Mouse (Mus musculus) MEL (cell line): ENCODE measurements around the gene Gm44805. TPM values are rescaled to one million over a fixed set of nuclear protein-coding genes. Genes with fewer than 3 reads are reported as not detected.

Experiments used
- DNase-seq: peaks from one replicate; pipeline ENCODE4 v3.0.0; 2011; ENCODE audit warnings: low read depth, low spot score
- H3K27ac ChIP-seq: 2 replicates; pipeline ENCODE4 v1.5.1; 2012; ENCODE audit warnings: low read depth, mild to moderate bottlenecking, control low read depth, low read length, moderate library complexity; ENCODE audit not compliant: control insufficient read depth
- H3K27me3 ChIP-seq, 2 experiments: fragments of 150-350 bp in 1 of 2; sonication (generic) in 1 of 2; 2 replicates each; pipeline ENCODE4 v1.6.1; 2012; ENCODE audit warnings: low read length in 2 of 2, mild to moderate bottlenecking in 2 of 2, improper control_type of control experiment in 1 of 2, moderate library complexity in 1 of 2; ENCODE audit not compliant: insufficient read depth in 2 of 2, control insufficient read depth in 1 of 2
- H3K36me3 ChIP-seq, 2 experiments: 2 replicates each; pipeline ENCODE4 v1.6.1; 2012 to 2014; ENCODE audit warnings: low read length in 2 of 2, improper control_type of control experiment in 1 of 2, inconsistent platforms in 1 of 2, mild to moderate bottlenecking in 1 of 2; ENCODE audit not compliant: insufficient read depth in 2 of 2, control insufficient read depth in 1 of 2
- H3K4me1 ChIP-seq, 2 experiments: fragments of 150-350 bp in 1 of 2; sonication (generic) in 1 of 2; 2 replicates each; pipeline ENCODE4 v1.6.1; 2012; ENCODE audit warnings: low read length in 2 of 2, improper control_type of control experiment in 1 of 2, mild to moderate bottlenecking in 1 of 2; ENCODE audit not compliant: insufficient read depth in 2 of 2, control insufficient read depth in 1 of 2
- H3K4me3 ChIP-seq, 2 experiments: fragments of 150-350 bp in 1 of 2; sonication (generic) in 1 of 2; 2 replicates each; pipeline ENCODE4 v1.5.1; 2012; ENCODE audit warnings: low read depth in 2 of 2, low read length in 2 of 2, mild to moderate bottlenecking in 2 of 2, moderate library complexity in 2 of 2, control low read depth in 1 of 2, improper control_type of control experiment in 1 of 2; ENCODE audit not compliant: control insufficient read depth in 1 of 2, insufficient read depth in 1 of 2
- H3K79me2 ChIP-seq: 2 replicates; pipeline ENCODE4 v1.6.1; 2012; ENCODE audit warnings: mild to moderate bottlenecking, low read length, moderate library complexity; ENCODE audit not compliant: control insufficient read depth, poor library complexity, insufficient read depth
- H3K9ac ChIP-seq: 2 replicates; pipeline ENCODE4 v1.6.1; 2012; ENCODE audit warnings: low read depth, mild to moderate bottlenecking, control low read depth, low read length, moderate library complexity; ENCODE audit not compliant: control insufficient read depth, poor library complexity, severe bottlenecking
- H3K9me3 ChIP-seq: fragments of 150-350 bp; sonication (generic); replicated peaks from 2 replicates; pipeline ENCODE4 v1.6.1; 2012; ENCODE audit warnings: mild to moderate bottlenecking, low read length, improper control_type of control experiment, moderate library complexity; ENCODE audit not compliant: insufficient read depth
- CHD1 ChIP-seq: IDR thresholded peaks from 2 replicates; pipeline ENCODE4 v1.6.1; 2012; ENCODE audit warnings: low read depth, mild to moderate bottlenecking, inconsistent platforms, low read length, improper control_type of control experiment
- CHD2 ChIP-seq: IDR thresholded peaks from 2 replicates; pipeline ENCODE4 v1.6.1; 2011; ENCODE audit warnings: low read length, improper control_type of control experiment
- CTCF ChIP-seq, 3 experiments: IDR thresholded peaks in 2 of 3; conservative IDR thresholded peaks in 1 of 3; 2 replicates each; pipeline ENCODE4 v1.5.1; 2011 to 2012; ENCODE audit warnings: low read length in 3 of 3, low read depth in 2 of 3, mild to moderate bottlenecking in 2 of 3, improper control_type of control experiment in 1 of 3, inconsistent platforms in 1 of 3, mixed read lengths in 1 of 3, moderate library complexity in 1 of 3; ENCODE audit not compliant: control insufficient read depth in 1 of 3, insufficient read depth in 1 of 3, poor library complexity in 1 of 3, severe bottlenecking in 1 of 3
- E2F4 ChIP-seq: IDR thresholded peaks from 2 replicates; pipeline ENCODE4 v1.6.1; 2011; ENCODE audit warnings: low read depth, low read length, improper control_type of control experiment, borderline replicate concordance
- EP300 ChIP-seq, 2 experiments: IDR thresholded peaks; 2 replicates each; pipeline ENCODE4 v1.6.1; 2011; ENCODE audit warnings: improper control_type of control experiment in 2 of 2, low read length in 2 of 2, low read depth in 1 of 2, mild to moderate bottlenecking in 1 of 2
- HCFC1 ChIP-seq: IDR thresholded peaks from 2 replicates; pipeline ENCODE4 v1.6.1; 2012; ENCODE audit warnings: low read depth, mild to moderate bottlenecking, inconsistent platforms, low read length, improper control_type of control experiment, moderate library complexity
- KAT2A ChIP-seq: conservative IDR thresholded peaks from 2 replicates; pipeline ENCODE4 v1.6.1; 2012; ENCODE audit warnings: low read depth, low read length, improper control_type of control experiment, inconsistent platforms
- MAFK ChIP-seq: IDR thresholded peaks from 2 replicates; pipeline ENCODE4 v1.6.1; 2011; ENCODE audit warnings: low read depth, mild to moderate bottlenecking, low read length, improper control_type of control experiment, borderline replicate concordance
- MAZ ChIP-seq: IDR thresholded peaks from 2 replicates; pipeline ENCODE4 v1.6.1; 2012; ENCODE audit warnings: low read depth, mild to moderate bottlenecking, inconsistent platforms, low read length, improper control_type of control experiment
- MEF2A ChIP-seq: IDR thresholded peaks from 2 replicates; pipeline ENCODE4 v1.6.1; 2014; ENCODE audit warnings: low read depth, mild to moderate bottlenecking, inconsistent platforms, low read length, improper control_type of control experiment; ENCODE audit not compliant: poor library complexity, insufficient replicate concordance, severe bottlenecking; ENCODE audit errors: extremely low read depth
- NRF1 ChIP-seq: IDR thresholded peaks from 2 replicates; pipeline ENCODE4 v1.6.1; 2014; ENCODE audit warnings: low read depth, mild to moderate bottlenecking, inconsistent platforms, low read length, improper control_type of control experiment, moderate library complexity; ENCODE audit not compliant: poor library complexity, insufficient read depth, severe bottlenecking
- POLR2AphosphoS2 ChIP-seq: IDR thresholded peaks from 2 replicates; pipeline ENCODE4 v1.6.1; 2011; ENCODE audit warnings: low read length, improper control_type of control experiment
- RAD21 ChIP-seq: IDR thresholded peaks from 2 replicates; pipeline ENCODE4 v1.6.1; 2011; ENCODE audit warnings: mild to moderate bottlenecking, low read depth, low read length, improper control_type of control experiment
- SIN3A ChIP-seq: IDR thresholded peaks from 2 replicates; pipeline ENCODE4 v1.6.1; 2012; ENCODE audit warnings: low read length, improper control_type of control experiment, inconsistent platforms
- SMC3 ChIP-seq: IDR thresholded peaks from 2 replicates; pipeline ENCODE4 v1.6.1; 2011; ENCODE audit warnings: low read depth, low read length, improper control_type of control experiment
- TAL1 ChIP-seq: IDR thresholded peaks from 2 replicates; pipeline ENCODE4 v1.6.1; 2012; ENCODE audit warnings: mild to moderate bottlenecking, inconsistent platforms, low read length, moderate library complexity, mixed read lengths
- TCF12 ChIP-seq: IDR thresholded peaks from 2 replicates; pipeline ENCODE4 v1.6.1; 2014; ENCODE audit warnings: low read depth, mild to moderate bottlenecking, inconsistent platforms, low read length, improper control_type of control experiment, moderate library complexity
- USF1 ChIP-seq: IDR thresholded peaks from 2 replicates; pipeline ENCODE4 v1.6.1; 2014; ENCODE audit warnings: low read depth, mild to moderate bottlenecking, inconsistent platforms, low read length, improper control_type of control experiment, moderate library complexity
- ZC3H11A ChIP-seq: IDR thresholded peaks from 2 replicates; pipeline ENCODE4 v1.6.1; 2012; ENCODE audit warnings: low read depth, mild to moderate bottlenecking, inconsistent platforms, low read length, improper control_type of control experiment
- ZNF384 ChIP-seq: IDR thresholded peaks from 2 replicates; pipeline ENCODE4 v1.6.1; 2012; ENCODE audit warnings: low read depth, mild to moderate bottlenecking, inconsistent platforms, low read length, improper control_type of control experiment
- polyA plus RNA-seq, 2 experiments: library from polyadenylated mRNA; stranded (reverse) in 1 of 2; unstranded in 1 of 2; fragments of >175 nt in 1 of 2; fragments of >200 nt in 1 of 2; gene quantifications; 2 replicates each; pipeline versions ENCODE4 v1.2.1 to v1.2.4; 2012; ENCODE audit warnings: low replicate concordance in 2 of 2, low read depth in 1 of 2; ENCODE audit not compliant: insufficient read length in 2 of 2, insufficient read depth in 1 of 2, missing spikeins in 1 of 2
- total RNA-seq: library from RNA; depleted of rRNA; stranded (reverse); fragments of 300-350 nt; gene quantifications from 2 replicates; pipeline ENCODE4 v1.2.3, GENCODE M21; 2012

Gene Gm44805
- total and polyA plus RNA-seq, 3 experiments: not detected

DNA sequence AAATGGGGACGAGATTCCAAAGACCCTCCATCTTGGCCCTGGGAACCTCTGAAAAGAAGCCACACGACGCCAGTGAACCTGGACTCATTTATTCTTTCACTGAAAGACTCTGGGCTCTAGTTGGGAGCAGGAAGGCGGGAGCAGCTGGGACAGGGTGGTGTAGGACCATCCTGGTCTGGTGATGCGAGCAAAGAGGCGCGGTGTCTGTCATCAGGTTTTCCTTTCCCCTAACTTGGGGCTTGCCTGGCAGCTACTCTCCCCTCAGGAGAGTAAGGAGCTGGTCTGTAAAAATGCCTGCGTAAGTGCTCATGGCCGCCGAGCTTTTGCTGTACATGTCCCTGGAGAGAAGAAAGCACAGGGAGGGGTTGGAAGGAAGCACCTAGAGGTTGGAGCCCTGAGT is 9.7 kb downstream of the Gm44805 start:
- no peak for DNase-seq
- Histone ChIP-seq H3K27ac (no peak overlapping the region), H3K4me1 (peaks cover 0 to 4% of the 10 kb centered on the region in 2 experiments; a peak in 2 of 4 replicates), H3K27me3 (no peaks in the 10 kb centered on the region), H3K36me3 (peaks cover 0 to 3% of the 10 kb centered on the region in 2 experiments; a peak in 2 of 4 replicates), H3K79me2 (no peaks in the 10 kb centered on the region), H3K4me3 (no peak overlapping the region), H3K9ac (no peak overlapping the region), H3K9me3 (no peaks in the 10 kb centered on the region)
- TF ChIP-seq EP300 (IDR thresholded peaks at IDR 0.05; ENCODE audit: low read depth in 1 of 2, low read length in 2 of 2): no peak

- no peaks in the 10 kb centered on the region for H3K9me3 ChIP-seq
- peak; percentile 96 for DNase-seq
- no peaks in the 10 kb centered on the region for H3K27me3 ChIP-seq
- peaks cover 0 to 7% of the 10 kb centered on the region in 2 experiments; a peak in 2 of 4 replicates for H3K36me3 ChIP-seq
- TF ChIP-seq SMC3: peak; percentile 90
- peak; percentile 87 to 99 (median 91) for TF ChIP-seq CTCF (IDR thresholded peaks at IDR 0.05 in 2 of 3, conservative IDR thresholded peaks at IDR 0.05 in 1 of 3; ENCODE audit: control insufficient read depth in 1 of 3, insufficient read depth in 1 of 3, low read depth in 2 of 3, low read length in 3 of 3, poor library complexity in 1 of 3, severe bottlenecking in 1 of 3)
- peak; percentile 36; the same call in 1 of the 2 replicates for TF ChIP-seq HCFC1
- TF ChIP-seq SIN3A: peak; percentile 55
- TF ChIP-seq EP300 (IDR thresholded peaks at IDR 0.05; ENCODE audit: low read depth in 1 of 2, low read length in 2 of 2): no peak
- peak; percentile 89 for TF ChIP-seq ZNF384
- TF ChIP-seq RAD21: peak; percentile 96
- TF ChIP-seq KAT2A: no peak
- no peak for TF ChIP-seq MAFK
- TF ChIP-seq ZC3H11A: peak; percentile 89
- TF ChIP-seq CHD1: no peak
- TF ChIP-seq MAZ: 0 out of 2 replicates have a peak, but pooled peaks have one; percentile 32
- peak overlapping the region in 1 of 2 experiments; percentile 21; a peak in 2 of 4 replicates for H3K4me3 ChIP-seq
- H3K9ac ChIP-seq: peak overlapping the region; percentile 43
- no peak overlapping the region for H3K27ac ChIP-seq
- H3K4me1 ChIP-seq: peaks cover 4% of the 10 kb centered on the region in 2 experiments; a peak in 3 of 4 replicates
- peaks cover 7% of the 10 kb centered on the region for H3K79me2 ChIP-seq
These were observed 12.1 kb downstream of the Gm44805 start for GRCm38 (mm10) chr7:19668947-19669721.

DNA sequence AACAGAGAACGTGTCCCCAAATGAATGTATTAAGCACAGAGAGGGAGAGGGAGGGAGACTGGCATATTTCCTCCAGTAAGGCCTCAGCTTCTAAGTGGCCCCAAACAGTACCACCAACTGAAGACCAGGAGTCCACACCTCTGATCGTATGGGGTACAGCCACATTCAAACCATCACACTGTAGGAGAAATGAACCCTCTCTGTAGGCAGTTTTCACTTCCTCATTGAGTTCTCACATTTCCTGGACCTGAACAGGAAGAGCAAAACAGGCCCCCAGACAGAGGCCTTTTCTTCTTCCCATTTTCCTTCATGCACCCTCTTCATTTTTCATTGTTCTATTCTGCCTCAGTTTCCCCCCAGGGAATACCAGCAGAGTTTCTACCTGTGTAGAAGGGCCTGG is 13.8 kb downstream of the Gm44805 start:
- Histone ChIP-seq H3K79me2 (peaks cover 23% of the 10 kb centered on the region), H3K27me3 (no peaks in the 10 kb centered on the region), H3K36me3 (peaks cover 0 to 11% of the 10 kb centered on the region in 2 experiments; a peak in 3 of 4 replicates), H3K4me1 (peaks cover 4 to 12% of the 10 kb centered on the region in 2 experiments; a peak in 3 of 4 replicates), H3K4me3 (no peak overlapping the region), H3K9ac (no peak overlapping the region), H3K9me3 (no peaks in the 10 kb centered on the region), H3K27ac (peak overlapping the region; percentile 0; the same call in 1 of the 2 replicates)
- TF ChIP-seq TAL1: no peak
- no peak for TF ChIP-seq E2F4
- TF ChIP-seq USF1: no peak
- TF ChIP-seq MEF2A: no peak
- TF ChIP-seq TCF12: no peak
- TF ChIP-seq NRF1: no peak
- no peak for TF ChIP-seq CHD2
- no peak for TF ChIP-seq POLR2AphosphoS2
- peak; percentile 48 for DNase-seq
